Mouse (Mus musculus): ENCODE data around the gene Zfp64. TPM values are rescaled to one million over a fixed set of nuclear protein-coding genes. Genes with fewer than 3 reads are reported as not detected.
A peak's percentile ranks its signal among the peaks of the same experiment; 100 is the strongest.
"Not testable (repeated sequence)": the region's sequence is repeated elsewhere in the genome, so short reads cannot be mapped to it uniquely, and the experiment has no call there.

The Zfp64 gene
- polyA plus RNA-seq, 1 experiment from 2014 or later = 39.4 TPM

GRCm38 (mm10) chr2:168862694-168863093, 92.7 kb downstream of the Zfp64 start:
- DNase-seq (ENCODE audit: low spot score) = no peak
- no peaks in the 10 kb centered on the region for H3K36me3 ChIP-seq (ENCODE audit: control insufficient read depth, insufficient read depth, low read length)
- WGBS = 18% methylated on average over 4 of the region's 4 CpGs

DNA sequence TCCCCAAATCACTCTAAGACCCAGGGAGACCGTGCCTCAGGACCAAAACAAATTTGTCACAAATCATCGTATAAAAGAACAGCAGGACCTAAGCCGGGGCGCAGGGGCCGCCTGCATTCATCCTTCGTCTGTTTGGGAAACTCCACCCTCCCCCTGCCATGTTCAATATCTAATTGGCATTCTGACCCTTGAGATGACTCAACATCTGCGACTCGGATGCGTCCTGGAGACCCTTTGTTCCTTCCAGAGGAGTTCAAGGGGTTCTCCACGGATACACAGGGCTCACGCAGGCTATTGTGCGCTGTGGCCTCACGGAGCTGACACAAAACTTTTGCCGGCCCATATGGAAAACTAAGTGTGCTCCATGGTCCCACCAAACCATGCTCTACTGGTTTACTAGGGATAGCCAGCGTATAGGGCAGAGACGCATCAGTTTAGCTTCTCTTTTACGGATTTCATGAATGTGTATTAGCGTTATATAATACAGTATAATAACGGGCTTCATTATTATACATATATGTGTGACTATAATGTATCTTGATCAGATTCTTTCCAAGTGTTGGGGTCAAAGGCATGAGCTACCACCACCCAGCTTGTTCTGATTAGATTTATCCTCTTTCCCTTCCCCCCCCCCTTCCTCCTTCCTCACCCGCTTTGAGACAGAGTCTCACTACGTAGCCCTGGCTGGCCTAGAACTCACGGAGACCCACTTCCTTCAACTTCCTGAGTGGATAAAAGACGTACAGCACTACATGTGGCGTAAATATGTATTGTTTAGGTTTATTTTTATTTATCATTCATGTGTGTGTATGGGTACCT, 94.3 kb downstream of the Zfp64 start:
- H3K9ac ChIP-seq (ENCODE audit: low read length) = no peak overlapping the region
- H3K27me3 ChIP-seq (ENCODE audit: control insufficient read depth, insufficient read depth, low read length) = no peaks in the 10 kb centered on the region; the same call in 1 of the 2 replicates
- H3K36me3 ChIP-seq (ENCODE audit: control insufficient read depth, insufficient read depth, low read length) = no peaks in the 10 kb centered on the region
- peak; percentile 65 for DNase-seq (ENCODE audit: low spot score)
- 31% methylated on average over 24 of the region's 24 CpGs for WGBS
- H3K4me3 ChIP-seq (ENCODE audit: low read depth, low read length) = no peak overlapping the region
- peak overlapping the region; percentile 27; the same call in 1 of the 2 replicates for H3K27ac ChIP-seq (ENCODE audit: low read depth, low read length)
- H3K4me2 ChIP-seq (ENCODE audit: low read depth, low read length, severe bottlenecking) = no peak overlapping the region
- no peaks in the 10 kb centered on the region for H3K9me3 ChIP-seq (ENCODE audit: control insufficient read depth, low read length)
- H3K4me1 ChIP-seq (replicated peaks; ENCODE audit: control insufficient read depth, insufficient read depth, low read length) = peaks cover 6% of the 10 kb centered on the region; the same call in 1 of the 2 replicates
- peak; percentile 66 for ATAC-seq (replicated peaks; ENCODE audit: low FRiP score)

More at GRCm38 (mm10) chr2:168862694-168863093, 92.7 kb downstream of the Zfp64 start:
- Histone ChIP-seq H3K9ac (ENCODE audit: low read length) (no peak overlapping the region), H3K27ac (ENCODE audit: low read depth, low read length) (no peak overlapping the region), H3K4me1 (replicated peaks; ENCODE audit: control insufficient read depth, insufficient read depth, low read length) (peaks cover 6% of the 10 kb centered on the region; the same call in 1 of the 2 replicates), H3K4me3 (ENCODE audit: low read depth, low read length) (no peak overlapping the region), H3K9me3 (ENCODE audit: control insufficient read depth, low read length) (no peaks in the 10 kb centered on the region), H3K4me2 (ENCODE audit: low read depth, low read length, severe bottlenecking) (no peak overlapping the region), H3K27me3 (ENCODE audit: control insufficient read depth, insufficient read depth, low read length) (no peaks in the 10 kb centered on the region)
- ATAC-seq (replicated peaks; ENCODE audit: low FRiP score) = no peak

DNA sequence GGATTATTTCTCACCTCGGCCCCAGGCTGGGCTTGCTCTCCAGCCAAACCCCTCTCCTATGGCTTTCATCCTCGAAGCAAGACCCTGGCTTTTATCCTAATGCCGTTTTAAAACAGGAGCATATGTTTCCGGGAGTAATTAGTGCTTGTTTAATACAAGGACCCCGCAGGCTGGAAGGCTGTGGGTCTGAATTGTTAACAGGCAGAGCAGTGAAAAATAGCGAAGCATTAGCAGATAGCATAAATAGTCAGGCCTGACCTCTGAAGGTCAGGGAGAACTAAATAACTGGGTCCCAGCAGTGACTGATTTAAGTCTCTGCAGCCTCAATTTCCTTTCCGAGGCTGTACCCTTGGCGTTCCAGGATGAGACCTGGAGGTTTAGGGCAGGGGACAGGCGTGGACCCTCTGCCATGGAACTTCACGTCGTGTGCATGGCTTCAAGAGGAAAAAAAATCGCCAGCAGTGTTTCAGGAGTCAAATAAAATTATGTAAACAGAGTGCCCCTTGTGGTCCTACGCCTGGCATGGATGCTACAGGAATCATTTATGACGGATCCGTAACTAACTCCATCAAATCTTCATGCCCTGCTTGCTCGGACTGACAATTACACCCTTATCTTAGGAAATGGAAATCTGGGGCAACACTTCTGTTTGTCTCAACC, 95.2 kb downstream of the Zfp64 start:
- Histone ChIP-seq H3K36me3 (ENCODE audit: control insufficient read depth, insufficient read depth, low read length) (no peaks in the 10 kb centered on the region), H3K9ac (ENCODE audit: low read length) (no peak overlapping the region), H3K9me3 (ENCODE audit: control insufficient read depth, low read length) (no peaks in the 10 kb centered on the region), H3K4me3 (ENCODE audit: low read depth, low read length) (no peak overlapping the region), H3K4me2 (ENCODE audit: low read depth, low read length, severe bottlenecking) (no peak overlapping the region), H3K4me1 (replicated peaks; ENCODE audit: control insufficient read depth, insufficient read depth, low read length) (peaks cover 6% of the 10 kb centered on the region; the same call in 1 of the 2 replicates), H3K27ac (ENCODE audit: low read depth, low read length) (0 out of 2 replicates have a peak overlapping the region, but pooled peaks have one; percentile 31), H3K27me3 (ENCODE audit: control insufficient read depth, insufficient read depth, low read length) (no peaks in the 10 kb centered on the region; the same call in 1 of the 2 replicates)
- no peak for DNase-seq (ENCODE audit: low spot score)
- no peak for ATAC-seq (replicated peaks; ENCODE audit: low FRiP score)
- 12% methylated on average over 16 of the region's 16 CpGs for WGBS

- Histone ChIP-seq H3K9ac (ENCODE audit: low read length) (no peak overlapping the region), H3K4me3 (ENCODE audit: low read depth, low read length) (no peak overlapping the region), H3K4me1 (replicated peaks; ENCODE audit: control insufficient read depth, insufficient read depth, low read length) (peaks cover 6% of the 10 kb centered on the region; the same call in 1 of the 2 replicates), H3K27me3 (ENCODE audit: control insufficient read depth, insufficient read depth, low read length) (no peaks in the 10 kb centered on the region; the same call in 1 of the 2 replicates), H3K36me3 (ENCODE audit: control insufficient read depth, insufficient read depth, low read length) (no peaks in the 10 kb centered on the region), H3K27ac (ENCODE audit: low read depth, low read length) (no peak overlapping the region), H3K9me3 (ENCODE audit: control insufficient read depth, low read length) (no peaks in the 10 kb centered on the region), H3K4me2 (ENCODE audit: low read depth, low read length, severe bottlenecking) (no peak overlapping the region)
- DNase-seq (ENCODE audit: low spot score) (no peak), ATAC-seq (replicated peaks; ENCODE audit: low FRiP score) (no peak)
- WGBS = 61% methylated on average over 7 of the region's 7 CpGs
Observed at GRCm38 (mm10) chr2:168856638-168857037, 98.7 kb downstream of the Zfp64 start.

- 64% methylated on average over 1 of the region's 1 CpGs for WGBS
Observed at GRCm38 (mm10) chr2:168854777-168855176, 100.6 kb downstream of the Zfp64 start.

GRCm38 (mm10) chr2:168853869-168854268, 101.5 kb downstream of the Zfp64 start:
- H3K9me3 ChIP-seq (ENCODE audit: control insufficient read depth, low read length); H3K27ac ChIP-seq (ENCODE audit: low read depth, low read length); ATAC-seq (replicated peaks; ENCODE audit: low FRiP score); H3K4me3 ChIP-seq (ENCODE audit: low read depth, low read length); H3K27me3 ChIP-seq (ENCODE audit: control insufficient read depth, insufficient read depth, low read length); H3K9ac ChIP-seq (ENCODE audit: low read length); H3K4me1 ChIP-seq (replicated peaks; ENCODE audit: control insufficient read depth, insufficient read depth, low read length); H3K36me3 ChIP-seq (ENCODE audit: control insufficient read depth, insufficient read depth, low read length); H3K4me2 ChIP-seq (ENCODE audit: low read depth, low read length, severe bottlenecking); DNase-seq (ENCODE audit: low spot score): not testable (repeated sequence)
- 87% methylated on average over 11 of the region's 13 CpGs for WGBS

More at GRCm38 (mm10) chr2:168854777-168855176, 100.6 kb downstream of the Zfp64 start:
- Histone ChIP-seq H3K27me3 (ENCODE audit: control insufficient read depth, insufficient read depth, low read length) (no peaks in the 10 kb centered on the region; the same call in 1 of the 2 replicates), H3K9me3 (ENCODE audit: control insufficient read depth, low read length) (no peaks in the 10 kb centered on the region), H3K4me2 (ENCODE audit: low read depth, low read length, severe bottlenecking) (no peak overlapping the region), H3K36me3 (ENCODE audit: control insufficient read depth, insufficient read depth, low read length) (no peaks in the 10 kb centered on the region), H3K9ac (ENCODE audit: low read length) (no peak overlapping the region), H3K4me1 (replicated peaks; ENCODE audit: control insufficient read depth, insufficient read depth, low read length) (peaks cover under 1% of the 10 kb centered on the region; the same call in 1 of the 2 replicates), H3K27ac (ENCODE audit: low read depth, low read length) (no peak overlapping the region), H3K4me3 (ENCODE audit: low read depth, low read length) (no peak overlapping the region)
- ATAC-seq (replicated peaks; ENCODE audit: low FRiP score) (no peak), DNase-seq (ENCODE audit: low spot score) (no peak)

- Histone ChIP-seq H3K4me3 (ENCODE audit: low read depth, low read length) (no peak overlapping the region), H3K4me1 (replicated peaks; ENCODE audit: control insufficient read depth, insufficient read depth, low read length) (no peaks in the 10 kb centered on the region), H3K9me3 (ENCODE audit: control insufficient read depth, low read length) (no peaks in the 10 kb centered on the region), H3K27me3 (ENCODE audit: control insufficient read depth, insufficient read depth, low read length) (no peaks in the 10 kb centered on the region; the same call in 1 of the 2 replicates), H3K36me3 (ENCODE audit: control insufficient read depth, insufficient read depth, low read length) (no peaks in the 10 kb centered on the region), H3K4me2 (ENCODE audit: low read depth, low read length, severe bottlenecking) (no peak overlapping the region), H3K27ac (ENCODE audit: low read depth, low read length) (no peak overlapping the region), H3K9ac (ENCODE audit: low read length) (no peak overlapping the region)
- ATAC-seq (replicated peaks; ENCODE audit: low FRiP score) (no peak), DNase-seq (ENCODE audit: low spot score) (no peak)
- WGBS = 63% methylated on average over 10 of the region's 10 CpGs
Observed at GRCm38 (mm10) chr2:168851545-168851944, 103.8 kb downstream of the Zfp64 start.

DNA sequence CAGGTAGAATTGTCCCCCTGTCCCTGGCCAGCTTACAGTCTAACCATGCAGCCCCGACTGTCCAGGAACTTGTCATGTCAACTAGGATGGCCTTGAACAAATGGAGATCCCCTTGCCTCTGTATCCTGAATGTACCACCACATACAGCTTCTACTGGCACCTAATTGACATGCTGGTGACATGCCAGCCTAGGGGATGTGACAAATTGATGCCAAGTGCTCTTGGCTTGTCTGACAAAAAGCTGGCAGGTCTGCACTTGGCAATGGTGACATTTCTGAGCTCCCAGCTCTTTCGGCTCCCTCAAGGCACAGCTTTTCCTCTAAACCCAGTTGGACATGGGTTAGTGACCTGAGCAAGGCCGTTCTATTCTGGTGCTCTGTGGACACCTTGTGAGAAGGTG, 106.8 kb downstream of the Zfp64 start:
- no peak overlapping the region for H3K27ac ChIP-seq (ENCODE audit: low read depth, low read length)
- 91% methylated on average over 3 of the region's 3 CpGs for WGBS
- ATAC-seq (replicated peaks; ENCODE audit: low FRiP score) = no peak

More for the DNA sequence above, 106.8 kb downstream of the Zfp64 start:
- no peaks in the 10 kb centered on the region for H3K4me1 ChIP-seq (replicated peaks; ENCODE audit: control insufficient read depth, insufficient read depth, low read length)
- H3K36me3 ChIP-seq (ENCODE audit: control insufficient read depth, insufficient read depth, low read length) = no peaks in the 10 kb centered on the region
- no peak overlapping the region for H3K4me2 ChIP-seq (ENCODE audit: low read depth, low read length, severe bottlenecking)
- no peaks in the 10 kb centered on the region for H3K27me3 ChIP-seq (ENCODE audit: control insufficient read depth, insufficient read depth, low read length)
- H3K9me3 ChIP-seq (ENCODE audit: control insufficient read depth, low read length) = no peaks in the 10 kb centered on the region
- no peak for DNase-seq (ENCODE audit: low spot score)
- no peak overlapping the region for H3K9ac ChIP-seq (ENCODE audit: low read length)
- no peak overlapping the region for H3K4me3 ChIP-seq (ENCODE audit: low read depth, low read length)

Data from forebrain, embryonic 11.5 days (tissue).